Mouse (Mus musculus) mammary gland, adult 2 months (tissue): ENCODE data around the gene Tmem189. TPM values are rescaled to one million over a fixed set of nuclear protein-coding genes. Genes with fewer than 3 reads are reported as not detected.

Experiments used
- polyA plus RNA-seq: library from polyadenylated mRNA; depleted of rRNA; stranded (reverse); fragments of >200 nt; gene quantifications from 2 replicates; pipeline ENCODE4 v1.2.3, GENCODE M21; 2012; ENCODE audit warnings: low replicate concordance; rRNA removed

Tmem189 gene
- 126 and 190 TPM in 2 replicates for polyA plus RNA-seq

GRCm38 (mm10) chr2:167689501-167690218, at the start of gene Tmem189:
TSS of gene Tmem189 (minus strand) at chr2:167689822.

GRCm38 (mm10) chr2:167688498-167689451, 847 bp downstream of the Tmem189 start, which contains the start of gene Cebpb:
TSS of gene Cebpb (plus strand) at chr2:167688915.

GRCm38 (mm10) chr2:167661270-167662203, 28.1 kb downstream of the Tmem189 start, which contains the start of gene Gm20431:
TSS of gene Gm20431 (minus strand) at chr2:167661496.

GRCm38 (mm10) chr2:167631591-167632448, 57.8 kb downstream of the Tmem189 start, which contains the start of gene Ube2v1:
TSS of gene Ube2v1 (minus strand) at chr2:167632095.

Other genes with a start within 250 kb of the Tmem189 start
- gene Rnf114, start 197.2 kb downstream of the Tmem189 start, polyA plus RNA-seq: 91.0 and 142 TPM in 2 replicates
- gene Spata2, start 196.9 kb downstream of the Tmem189 start, polyA plus RNA-seq: 31.1 and 31.9 TPM in 2 replicates
- gene Snai1, start 151.6 kb downstream of the Tmem189 start, polyA plus RNA-seq: 40.2 and 70.6 TPM in 2 replicates
- 84.5 and 129 TPM in 2 replicates for gene Ube2v1, start 57.7 kb downstream of the Tmem189 start, polyA plus RNA-seq
- 19.9 and 39.1 TPM in 2 replicates for gene Gm20431, start 28.3 kb downstream of the Tmem189 start, polyA plus RNA-seq
- gene Cebpb, start 907 bp downstream of the Tmem189 start, polyA plus RNA-seq: 101 and 696 TPM in 2 replicates
- gene Ptpn1, start 242.2 kb upstream of the Tmem189 start, polyA plus RNA-seq: 56.3 and 103 TPM in 2 replicates